In the genomic region with DNA sequence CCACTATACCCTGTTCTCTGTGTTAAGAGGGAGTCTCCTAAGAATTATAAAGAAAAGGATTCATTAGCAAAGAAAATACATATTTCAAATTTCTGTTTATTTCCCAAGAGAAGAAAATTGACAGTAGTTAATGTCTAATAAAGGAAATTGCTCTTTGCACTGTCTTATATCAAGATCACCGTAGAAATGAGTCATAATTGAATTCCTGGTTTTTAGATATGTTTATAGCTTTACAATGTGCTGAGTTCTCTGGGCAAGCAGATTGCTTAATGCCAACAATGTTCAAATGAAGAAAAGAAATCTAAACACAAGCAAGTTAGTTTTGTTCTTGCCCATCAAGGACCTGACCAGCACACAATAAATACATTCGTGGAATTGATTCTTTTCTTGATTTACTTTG, we compare ENCODE assay signal across 19 mouse cellular contexts.
"Had no signal": no experiment of that assay in that cellular context is flagged by ENCODE, and none has a peak within 500 bp of the region (broad histone marks: within the 10 kb centered on the region; RNA-seq: fewer than 3 reads in every experiment).

No protein-coding gene starts in this region.

- H3K4me3 ChIP-seq: midbrain, embryonic 10.5 days; midbrain, embryonic 13.5 days; midbrain, embryonic 15.5 days; myocyte; neural tube, embryonic 13.5 days; neural tube, embryonic 15.5 days; stomach, embryonic 15.5 days had no signal

- H3K27ac ChIP-seq: midbrain, embryonic 10.5 days; midbrain, embryonic 13.5 days; midbrain, embryonic 15.5 days; neural tube, embryonic 13.5 days; neural tube, embryonic 15.5 days; stomach, embryonic 15.5 days; stomach, postnatal 0 days had no signal

- H3K9ac ChIP-seq: lung, embryonic 14.5 days; midbrain, embryonic 13.5 days; midbrain, embryonic 15.5 days; neural tube, embryonic 13.5 days; neural tube, embryonic 15.5 days; stomach, embryonic 15.5 days had no signal

- H3K27me3 ChIP-seq: midbrain, embryonic 13.5 days; midbrain, embryonic 15.5 days; neural tube, embryonic 13.5 days; neural tube, embryonic 15.5 days; stomach, embryonic 15.5 days had no signal

- H3K9me3 ChIP-seq: midbrain, embryonic 10.5 days; midbrain, embryonic 13.5 days; midbrain, embryonic 15.5 days; neural tube, embryonic 13.5 days; neural tube, embryonic 15.5 days; stomach, embryonic 15.5 days had no signal

- DNase-seq: lung, adult 18-20 months; lung, embryonic 14.5 days; lung, postnatal 4 days; retina, postnatal 1 day; right cerebral cortex, adult 18-20 months; right cerebral cortex, postnatal 25 days; right cerebral cortex, postnatal 4 days; spleen, adult 18-20 months; thymus, adult 2 months; thymus, postnatal 25 days; thymus, postnatal 4 days had no signal

- H3K4me1 ChIP-seq: midbrain, embryonic 10.5 days; midbrain, embryonic 13.5 days; midbrain, embryonic 15.5 days; neural tube, embryonic 13.5 days; neural tube, embryonic 15.5 days; stomach, embryonic 15.5 days had no signal

- ATAC-seq: midbrain, embryonic 13.5 days; midbrain, embryonic 15.5 days had no signal

- H3K36me3 ChIP-seq: midbrain, embryonic 10.5 days; midbrain, embryonic 13.5 days; midbrain, embryonic 15.5 days; neural tube, embryonic 13.5 days; neural tube, embryonic 15.5 days; stomach, embryonic 15.5 days had no signal

- H3K4me2 ChIP-seq: lung, embryonic 14.5 days; midbrain, embryonic 13.5 days; midbrain, embryonic 15.5 days; neural tube, embryonic 13.5 days; neural tube, embryonic 15.5 days; stomach, embryonic 15.5 days had no signal
